Mouse (Mus musculus) embryonic fibroblast, embryonic 13.5 days (primary cell): ENCODE results near the gene Ppp1r9a.

ENCODE experiments used
- CTCF ChIP-seq: IDR thresholded peaks from 2 replicates; pipeline ENCODE4 v1.5.1; 2011; ENCODE audit warnings: mild to moderate bottlenecking, control low read depth, low read length, moderate library complexity, borderline replicate concordance; ENCODE audit not compliant: insufficient read depth
- POLR2A ChIP-seq: IDR thresholded peaks from 2 replicates; pipeline ENCODE4 v1.6.1; 2011; ENCODE audit warnings: low read depth, mild to moderate bottlenecking, control low read depth, low read length, moderate library complexity

DNA sequence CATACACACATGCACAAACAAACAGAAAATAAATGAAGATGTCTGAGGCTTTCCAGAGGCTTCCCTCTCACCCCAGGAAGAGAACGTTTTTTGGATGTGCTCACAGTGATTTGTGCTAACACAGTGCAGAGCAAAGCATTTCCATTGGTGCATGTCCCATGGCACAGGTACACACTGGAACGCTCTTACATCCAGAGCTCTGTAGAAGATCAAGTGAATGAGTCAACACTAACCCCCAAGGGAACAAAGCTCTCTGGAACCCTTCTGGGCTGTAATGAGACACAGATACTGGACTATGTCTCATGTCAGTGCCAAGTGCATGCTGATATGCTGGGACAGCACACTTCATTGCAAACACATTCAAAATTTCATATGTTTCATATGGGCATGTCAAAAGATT lies 175.3 kb downstream of the Ppp1r9a start:
- no peak for TF ChIP-seq POLR2A
- no peak for TF ChIP-seq CTCF
